Mouse (Mus musculus) heart, embryonic 14.5 days (tissue): ENCODE results near the gene Rps6ka1. TPM values are rescaled to one million over a fixed set of nuclear protein-coding genes. Genes with fewer than 3 reads are reported as not detected.

Experiments
- ATAC-seq: fragments of 200-750 bp; cut with Nextera tagmentation; 2 replicates; pipeline ENCODE4 v1.8.0; 2017; ENCODE audit warnings: low read depth, moderate TSS enrichment; ENCODE audit not compliant: insufficient number of reproducible peaks, insufficient read depth, low FRiP score
- H3K27ac ChIP-seq, 2 experiments: fragments of 200-500 bp in 1 of 2; fragments of 300-500 bp in 1 of 2; sonication (generic) in 1 of 2; replicated peaks in 1 of 2; 2 replicates each; pipeline ENCODE4 v1.5.1; 2012 to 2014; ENCODE audit warnings: low read depth in 2 of 2, low read length in 2 of 2, control low read depth in 1 of 2, mild to moderate bottlenecking in 1 of 2, mixed read lengths in 1 of 2; ENCODE audit not compliant: control insufficient read depth in 1 of 2, insufficient read depth in 1 of 2
- H3K27me3 ChIP-seq: fragments of 300-500 bp; sonication (generic); 2 replicates; pipeline ENCODE4 v1.6.1; 2014; ENCODE audit warnings: mild to moderate bottlenecking, low read length, control low read depth; ENCODE audit not compliant: control insufficient read depth, insufficient read depth
- H3K36me3 ChIP-seq: fragments of 300-500 bp; sonication (generic); 2 replicates; pipeline ENCODE4 v1.6.1; 2014; ENCODE audit warnings: mild to moderate bottlenecking, control low read depth, low read length, mixed read lengths; ENCODE audit not compliant: control insufficient read depth, insufficient read depth
- H3K4me1 ChIP-seq, 2 experiments: fragments of 200-500 bp in 1 of 2; fragments of 300-500 bp in 1 of 2; sonication (generic) in 1 of 2; 2 replicates each; pipeline ENCODE4 v1.6.1; 2012 to 2014; ENCODE audit warnings: low read length in 2 of 2, control low read depth in 1 of 2, mixed read lengths in 1 of 2; ENCODE audit not compliant: control insufficient read depth in 2 of 2, insufficient read depth in 2 of 2
- H3K4me2 ChIP-seq: fragments of 300-500 bp; sonication (generic); 2 replicates; pipeline ENCODE4 v1.6.1; 2014; ENCODE audit warnings: mild to moderate bottlenecking, low read length
- H3K4me3 ChIP-seq, 2 experiments: fragments of 200-500 bp in 1 of 2; fragments of 300-500 bp in 1 of 2; sonication (generic) in 1 of 2; 2 replicates each; pipeline ENCODE4 v1.5.1; 2012 to 2014; ENCODE audit warnings: low read length in 2 of 2, mild to moderate bottlenecking in 2 of 2, control low read depth in 1 of 2, low read depth in 1 of 2, moderate library complexity in 1 of 2; ENCODE audit not compliant: control insufficient read depth in 1 of 2, insufficient read depth in 1 of 2
- H3K9ac ChIP-seq: fragments of 300-500 bp; sonication (generic); 2 replicates; pipeline ENCODE4 v1.6.1; 2014; ENCODE audit warnings: mild to moderate bottlenecking, low read length
- H3K9me3 ChIP-seq: fragments of 300-500 bp; sonication (generic); 2 replicates; pipeline ENCODE4 v1.6.1; 2016; ENCODE audit warnings: low read length, control low read depth; ENCODE audit not compliant: control insufficient read depth
- WGBS: fragments of 180-500 bp; shearing (Covaris S2); extraction: QIAGEN DNeasy Blood & Tissue Kit; methylation state at CpG from one replicate; pipeline ENCODE4 v1.1.7; 2014; 5-methylcytosine and 5-hydroxymethylcytosine counted together
- polyA plus RNA-seq: library from polyadenylated mRNA; unstranded; fragments of >200 nt; fragmentation: Nextera tagmentation; extraction: Ambion mirVana; gene quantifications from 2 replicates; pipeline ENCODE4 v1.2.1, GENCODE M21; 2014

Rps6ka1 gene
- 15.9 and 16.9 TPM in 2 replicates for polyA plus RNA-seq

GRCm38 (mm10) chr4:133887672-133888453, at the start of gene Rps6ka1:
Rps6ka1 (minus strand) TSS chr4:133887797.
- H3K9me3 ChIP-seq, result no peaks in the 10 kb centered on the region
- H3K9ac ChIP-seq, result peak within 1 kb of the TSS; percentile 87
- peak; percentile 78 for ATAC-seq
- H3K36me3 ChIP-seq, result no peaks in the 10 kb centered on the region
- H3K27me3 ChIP-seq, result no peaks in the 10 kb centered on the region
- peak within 1 kb of the TSS; percentile 81 to 86 for H3K4me3 ChIP-seq
- under 1% methylated on average over 48 of the region's 61 CpGs for WGBS
- peaks cover 7 to 14% of the 10 kb centered on the region in 2 experiments; a peak in 3 of 4 replicates for H3K4me1 ChIP-seq
- H3K27ac ChIP-seq, result peak within 1 kb of the TSS; percentile 29 to 46; a peak in 3 of 4 replicates
- peak within 1 kb of the TSS; percentile 99 for H3K4me2 ChIP-seq

GRCm38 (mm10) chr4:133931785-133932184, 44.2 kb upstream of the Rps6ka1 start:
- H3K36me3 ChIP-seq, result no peaks in the 10 kb centered on the region
- no peak overlapping the region for H3K27ac ChIP-seq
- H3K9me3 ChIP-seq, result no peaks in the 10 kb centered on the region
- no peak for ATAC-seq
- no peak overlapping the region for H3K4me2 ChIP-seq
- WGBS, result 60% methylated on average over 3 of the region's 3 CpGs
- H3K4me1 ChIP-seq, result peaks cover 4 to 11% of the 10 kb centered on the region in 2 experiments; a peak in 3 of 4 replicates
- no peak overlapping the region for H3K9ac ChIP-seq
- H3K27me3 ChIP-seq, result no peaks in the 10 kb centered on the region
- H3K4me3 ChIP-seq, result no peak overlapping the region

GRCm38 (mm10) chr4:133931349-133931748, 43.8 kb upstream of the Rps6ka1 start:
- H3K4me3 ChIP-seq, result no peak overlapping the region
- no peaks in the 10 kb centered on the region for H3K27me3 ChIP-seq
- H3K4me2 ChIP-seq, result no peak overlapping the region
- no peaks in the 10 kb centered on the region for H3K9me3 ChIP-seq
- H3K36me3 ChIP-seq, result no peaks in the 10 kb centered on the region
- peaks cover 4 to 11% of the 10 kb centered on the region in 2 experiments; a peak in 3 of 4 replicates for H3K4me1 ChIP-seq
- 18% methylated on average over 10 of the region's 10 CpGs for WGBS
- no peak overlapping the region for H3K27ac ChIP-seq
- no peak for ATAC-seq
- no peak overlapping the region for H3K9ac ChIP-seq

GRCm38 (mm10) chr4:133929278-133929670, 41.7 kb upstream of the Rps6ka1 start:
- H3K9me3 ChIP-seq, result no peaks in the 10 kb centered on the region
- peaks cover 4 to 11% of the 10 kb centered on the region in 2 experiments; a peak in 3 of 4 replicates for H3K4me1 ChIP-seq
- H3K36me3 ChIP-seq, result no peaks in the 10 kb centered on the region
- no peaks in the 10 kb centered on the region for H3K27me3 ChIP-seq
- WGBS, result 31% methylated on average over 7 of the region's 7 CpGs
- 0 out of 2 replicates have a peak overlapping the region, but pooled peaks have one; percentile 13 for H3K4me2 ChIP-seq
- H3K4me3 ChIP-seq, result no peak overlapping the region
- H3K27ac ChIP-seq, result peak overlapping the region; percentile 77 to 79
- ATAC-seq, result 0 out of 2 replicates have a peak, but pooled peaks have one; percentile 37
- H3K9ac ChIP-seq, result peak overlapping the region; percentile 12; the same call in 1 of the 2 replicates

GRCm38 (mm10) chr4:133928576-133929277, 41.1 kb upstream of the Rps6ka1 start:
- Histone ChIP-seq H3K9ac (peak overlapping the region; percentile 12; the same call in 1 of the 2 replicates), H3K27ac (peak overlapping the region; percentile 77 to 79), H3K9me3 (no peaks in the 10 kb centered on the region), H3K36me3 (no peaks in the 10 kb centered on the region), H3K27me3 (no peaks in the 10 kb centered on the region), H3K4me1 (peaks cover 4 to 11% of the 10 kb centered on the region in 2 experiments; a peak in 3 of 4 replicates), H3K4me3 (no peak overlapping the region), H3K4me2 (0 out of 2 replicates have a peak overlapping the region, but pooled peaks have one; percentile 13)
- peak; percentile 45; the same call in 1 of the 2 replicates for ATAC-seq
- WGBS, result 47% methylated on average over 15 of the region's 15 CpGs

- H3K9me3 ChIP-seq, result no peaks in the 10 kb centered on the region
- WGBS, result 48% methylated on average over 4 of the region's 4 CpGs
- no peak overlapping the region for H3K4me3 ChIP-seq
- ATAC-seq, result 0 out of 2 replicates have a peak, but pooled peaks have one; percentile 37
- H3K36me3 ChIP-seq, result no peaks in the 10 kb centered on the region
- H3K27me3 ChIP-seq, result no peaks in the 10 kb centered on the region
- H3K9ac ChIP-seq, result no peak overlapping the region
- peaks cover 4 to 11% of the 10 kb centered on the region in 2 experiments; a peak in 3 of 4 replicates for H3K4me1 ChIP-seq
- no peak overlapping the region for H3K4me2 ChIP-seq
- H3K27ac ChIP-seq, result peak overlapping the region in 1 of 2 experiments; percentile 50; a peak in 2 of 4 replicates
Measured at GRCm38 (mm10) chr4:133925204-133925603, 37.6 kb upstream of the Rps6ka1 start.

- Histone ChIP-seq H3K27me3 (no peaks in the 10 kb centered on the region), H3K9me3 (no peaks in the 10 kb centered on the region), H3K4me1 (peaks cover 4 to 6% of the 10 kb centered on the region in 2 experiments; a peak in 3 of 4 replicates), H3K36me3 (no peaks in the 10 kb centered on the region), H3K4me3 (no peak overlapping the region), H3K9ac (no peak overlapping the region), H3K4me2 (no peak overlapping the region), H3K27ac (no peak overlapping the region)
- ATAC-seq, result no peak
- 82% methylated on average over 5 of the region's 5 CpGs for WGBS
Measured at GRCm38 (mm10) chr4:133923743-133924142, 36.1 kb upstream of the Rps6ka1 start.
